Mouse (Mus musculus): ENCODE data around the gene Ost4.

- TF ChIP-seq CTCF (IDR thresholded peaks at IDR 0.05; ENCODE audit: insufficient read depth, low read depth, low read length) (no peak), POLR2A (IDR thresholded peaks at IDR 0.05; ENCODE audit: insufficient read depth, low read depth, low read length) (no peak)
Measured at GRCm38 (mm10) chr5:30919831-30920614, 12.4 kb upstream of the Ost4 start.
